Mouse (Mus musculus) megakaryocyte, adult 5-6 weeks (primary cell): ENCODE measurements at regions not wholly inside any gene's neighbourhood (a gene's known extent, or its start where the extent isn't known, plus 50 kb on each side); places are given as distances from the start of the nearest gene placed in this dataset.
A peak's percentile ranks its signal among the peaks of the same experiment; 100 is the strongest.

Experiments
- ATAC-seq: 2 replicates; pipeline ENCODE4 v1.8.0; 2016; ENCODE audit warnings: mild to moderate bottlenecking, inconsistent platforms; ENCODE audit not compliant: poor library complexity, severe bottlenecking

DNA sequence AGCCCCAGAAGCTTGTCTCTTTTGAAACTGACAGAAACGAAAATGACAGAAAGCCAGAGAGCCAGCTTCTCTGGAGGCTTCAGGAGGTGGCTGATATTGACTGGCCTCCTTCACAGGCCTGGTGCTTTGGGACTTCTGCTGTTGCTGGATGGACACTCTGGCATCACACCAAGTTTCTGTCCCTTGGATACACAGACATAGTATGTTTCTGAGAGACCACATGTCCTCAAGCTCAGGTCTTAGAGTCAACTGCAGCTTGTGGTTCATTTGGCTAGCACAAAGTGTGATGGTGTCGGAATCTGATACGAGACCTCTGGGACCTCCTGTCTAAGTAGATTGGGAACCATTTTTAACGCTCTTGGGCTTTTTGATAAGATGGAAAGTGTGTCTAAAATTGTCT is 502.0 kb downstream of the Sqor start:
- no peak for ATAC-seq

DNA sequence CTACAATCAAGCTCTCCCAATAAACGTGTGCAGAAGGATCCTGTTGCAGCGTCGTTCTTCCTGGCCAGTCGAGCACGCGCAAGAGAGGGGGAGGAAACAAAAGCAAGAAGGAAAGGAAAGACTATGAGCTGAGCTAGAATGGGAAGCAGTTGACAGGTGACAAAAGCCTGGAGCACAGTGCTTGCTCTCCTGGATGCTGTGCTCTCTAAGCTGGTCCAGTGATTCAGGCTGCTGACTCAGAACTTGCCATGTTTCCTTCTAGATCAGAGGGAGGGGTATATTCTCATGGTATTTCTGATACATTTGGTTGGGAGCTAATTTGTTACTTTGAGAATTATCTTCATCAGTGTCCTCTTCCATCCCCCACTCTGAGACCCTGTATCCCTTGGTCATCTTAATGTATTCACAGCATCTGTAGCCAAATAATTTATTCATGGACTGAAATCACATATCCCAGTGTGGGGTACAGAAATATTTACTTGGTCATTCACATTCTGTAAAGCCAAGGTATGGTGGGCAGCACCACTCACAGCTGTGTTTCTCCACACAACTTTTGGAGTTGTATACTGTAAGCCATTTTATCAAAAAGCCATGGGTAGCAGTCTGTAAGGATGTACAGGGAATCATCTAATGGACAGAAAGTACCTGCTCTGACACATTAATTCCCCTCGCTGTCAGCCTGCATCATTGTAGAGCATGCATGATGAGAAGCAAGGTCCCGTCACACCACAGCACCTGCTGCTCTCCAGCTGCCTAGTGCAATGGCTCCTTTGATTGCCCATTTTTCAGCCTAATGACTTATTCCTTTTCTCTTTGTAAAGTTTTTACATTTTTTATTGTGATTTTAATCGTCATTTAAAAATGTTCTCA is 510.1 kb downstream of the Sqor start:
- ATAC-seq, result no peak

DNA sequence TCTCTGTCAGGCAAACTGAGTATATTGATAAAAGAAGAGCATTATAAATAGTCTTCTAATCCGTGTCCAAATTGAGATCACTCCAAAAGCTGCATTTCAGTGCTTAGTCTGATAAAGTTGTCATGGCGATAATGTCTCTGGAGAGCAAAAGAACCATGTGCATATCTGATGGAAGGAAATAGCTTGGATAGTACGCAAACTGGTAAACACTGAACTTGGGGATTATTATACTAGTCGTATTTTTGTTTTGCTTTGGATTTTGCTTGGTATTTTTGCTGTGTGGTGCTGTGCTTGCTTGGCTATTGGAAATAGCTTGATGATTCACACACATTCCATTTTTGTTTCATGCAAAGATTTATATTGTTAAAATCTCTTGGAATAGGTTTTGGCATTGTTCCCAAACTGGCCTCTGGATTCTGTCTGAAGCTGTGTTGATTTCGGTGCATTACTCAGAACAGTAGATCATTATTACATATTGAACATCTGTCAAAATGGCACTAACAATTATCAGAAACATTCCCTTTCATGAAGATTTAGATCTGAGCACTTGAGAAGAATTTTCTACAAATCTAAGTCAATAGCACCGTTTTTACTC is 510.8 kb downstream of the Sqor start:
- no peak for ATAC-seq

DNA sequence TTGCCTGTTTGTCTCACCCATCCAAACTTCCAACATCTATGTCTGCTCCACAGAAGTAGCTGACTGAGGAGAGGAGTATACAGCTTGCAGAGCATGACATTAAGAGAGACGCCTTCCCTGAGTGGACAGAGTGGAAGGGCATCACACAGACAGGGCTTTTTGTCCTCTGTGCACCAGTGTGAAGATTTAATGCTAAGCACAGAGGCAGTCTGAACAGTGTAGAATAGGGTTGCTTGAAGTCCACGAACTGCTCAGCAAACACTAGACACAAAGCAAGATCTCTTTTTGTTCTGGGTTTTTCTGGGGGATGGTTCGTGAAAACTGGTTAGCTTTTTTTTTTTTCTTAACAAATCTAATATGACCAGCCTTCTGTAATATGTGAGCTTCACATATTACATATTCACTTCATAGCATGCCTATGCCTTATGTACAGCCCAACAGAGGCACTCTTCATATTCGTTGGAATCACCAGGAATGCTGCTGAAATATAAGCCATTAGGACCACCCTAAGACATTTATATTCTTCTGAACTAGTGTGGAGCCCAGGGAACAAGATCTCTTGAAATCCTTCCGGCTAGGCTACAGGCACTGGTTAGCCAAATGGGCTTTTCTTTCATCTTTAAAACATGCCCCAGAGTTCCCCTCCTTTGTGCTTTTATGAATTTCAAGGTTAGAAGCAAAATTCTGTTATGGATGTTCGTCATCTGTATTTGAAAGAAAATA is 546.7 kb downstream of the Sqor start:
- ATAC-seq, result no peak

DNA sequence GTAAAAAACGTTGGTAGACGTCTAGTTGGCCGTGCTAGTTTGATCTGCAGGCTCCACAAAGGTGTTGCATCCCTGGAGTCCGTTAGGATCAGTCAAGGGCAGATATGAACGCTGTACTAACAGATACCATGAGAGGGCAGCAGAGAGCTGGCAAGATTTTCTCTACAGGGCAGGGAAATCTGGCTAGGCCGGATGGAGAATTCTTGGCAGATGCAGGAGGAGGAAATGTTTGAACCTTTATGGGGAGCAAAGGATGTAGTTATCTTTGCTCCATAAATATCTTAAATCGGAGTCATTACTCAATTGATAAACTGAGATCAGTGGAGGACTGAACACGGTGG is 547.2 kb downstream of the Sqor start:
- ATAC-seq, result peak; percentile 62; the same call in 1 of the 2 replicates

DNA sequence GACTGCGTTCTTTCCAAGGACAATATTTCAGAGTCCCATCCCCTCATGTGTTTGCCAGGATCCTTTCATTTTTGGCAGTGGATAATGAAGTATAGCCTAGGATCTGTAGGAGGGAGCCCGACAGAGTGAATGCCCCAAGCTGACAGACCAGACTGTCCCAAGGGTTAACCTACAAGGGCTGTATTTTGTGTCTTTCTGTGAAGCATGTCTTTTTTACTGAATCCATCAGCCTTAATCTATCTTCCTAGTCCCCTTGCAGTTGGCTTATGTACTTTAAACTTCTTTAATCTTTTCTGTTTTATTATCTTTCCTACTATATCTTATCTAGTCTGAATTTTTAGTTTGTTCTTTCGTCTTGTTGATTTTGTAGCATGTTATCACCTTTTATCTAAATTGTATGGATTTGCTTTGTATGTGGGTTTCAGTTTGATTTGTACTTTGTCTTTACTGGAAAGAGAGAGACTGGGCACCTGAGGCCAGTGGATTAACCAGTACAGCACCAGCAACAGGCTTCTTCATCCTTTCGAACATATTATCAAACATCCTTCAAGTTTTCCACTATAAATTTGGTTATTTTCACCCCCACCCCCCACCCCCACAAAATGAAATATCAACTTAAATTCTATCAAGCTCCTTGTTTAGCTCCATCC is 555.5 kb downstream of the Sqor start:
- no peak for ATAC-seq

DNA sequence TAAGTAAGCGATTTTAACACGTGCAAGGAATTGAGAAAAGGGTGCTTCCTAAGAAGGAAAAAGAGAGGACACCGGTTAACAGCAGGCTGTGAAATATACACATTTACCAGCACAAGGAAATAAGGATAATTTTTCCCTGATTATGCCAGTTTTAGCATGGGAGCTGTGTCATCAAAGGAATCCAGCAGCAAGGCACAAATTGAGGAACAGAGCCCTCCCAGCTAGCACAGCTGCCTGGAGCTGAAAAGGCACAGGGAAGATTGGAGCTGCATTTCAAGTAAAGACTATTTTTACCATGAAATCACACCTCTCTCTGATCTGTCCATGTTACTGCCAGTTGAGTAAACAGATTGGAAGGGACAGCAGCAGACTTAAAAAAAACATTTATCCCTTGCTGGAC is 558.7 kb downstream of the Sqor start:
- ATAC-seq, result no peak

DNA sequence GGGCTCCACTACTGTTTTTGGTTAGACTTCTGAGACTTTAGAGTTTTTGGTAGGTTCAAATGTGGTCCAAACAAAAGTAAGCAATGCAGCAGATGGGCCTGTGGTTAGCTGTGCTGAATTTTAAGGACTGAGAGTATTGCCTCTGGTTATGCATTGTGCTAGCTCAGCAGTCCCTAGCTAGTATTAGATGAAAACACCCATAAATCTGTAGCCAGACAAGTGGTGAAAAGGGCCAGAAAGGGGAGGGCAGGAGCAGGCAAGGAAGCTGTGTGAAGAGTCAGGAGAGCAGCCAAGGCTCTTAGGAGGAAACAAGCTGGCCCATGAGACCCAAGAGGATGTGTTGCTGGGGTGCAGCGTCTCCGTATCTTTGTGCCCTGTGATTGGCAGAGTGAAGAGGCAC is 559.9 kb downstream of the Sqor start:
- no peak for ATAC-seq

DNA sequence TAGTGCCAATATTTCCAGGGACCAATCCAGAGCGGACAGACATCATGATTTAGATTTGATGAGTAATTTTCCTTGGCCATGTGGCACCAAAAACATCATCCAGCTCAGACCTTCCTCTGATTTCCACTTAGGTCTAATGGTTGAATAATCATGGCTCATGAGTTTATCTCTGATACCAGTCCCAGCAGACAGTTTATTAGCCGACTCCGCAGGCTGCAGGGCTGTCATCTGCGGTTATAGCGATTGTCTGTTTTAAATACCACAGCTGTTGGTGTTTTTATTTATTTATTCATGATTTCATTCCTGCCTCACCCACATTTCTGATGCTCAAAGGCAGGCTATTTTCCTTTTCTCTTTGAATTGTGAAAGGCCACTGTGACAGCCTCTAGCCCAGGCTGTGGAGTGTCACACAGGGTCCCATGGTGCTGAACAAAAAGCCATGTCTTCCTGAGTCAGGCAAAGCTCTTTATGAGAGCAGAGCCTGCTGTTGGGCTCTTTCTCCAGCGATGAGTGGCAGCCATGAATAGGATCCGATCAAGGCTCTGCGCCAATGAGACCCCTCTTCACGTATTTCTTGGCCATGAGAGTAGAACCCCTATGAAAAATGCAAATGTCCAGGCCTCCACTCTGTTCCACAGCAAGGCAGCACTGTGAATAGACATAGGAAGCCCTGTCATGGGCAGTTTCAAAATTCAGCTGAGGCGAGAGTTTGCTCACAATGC is 584.7 kb downstream of the Sqor start:
- ATAC-seq, result no peak

DNA sequence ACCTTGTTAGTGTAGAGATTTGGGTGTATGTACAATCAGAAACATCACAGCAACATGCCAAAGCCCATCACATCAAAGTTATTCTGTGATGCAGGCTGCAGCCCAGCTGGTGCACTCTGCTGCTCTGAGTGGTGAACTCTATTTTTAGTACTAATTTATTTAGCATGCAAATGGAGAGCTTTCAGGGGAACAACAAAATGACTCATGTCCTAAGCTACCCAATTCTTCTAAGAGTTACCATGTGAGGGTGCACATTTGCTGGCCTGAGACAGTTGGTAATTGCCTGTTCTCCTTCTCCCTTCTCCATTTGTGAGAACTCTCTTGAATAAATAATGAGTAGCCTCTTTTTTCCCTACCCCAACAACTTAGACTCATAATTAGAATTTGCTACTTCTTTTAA is 599.2 kb downstream of the Sqor start:
- no peak for ATAC-seq

DNA sequence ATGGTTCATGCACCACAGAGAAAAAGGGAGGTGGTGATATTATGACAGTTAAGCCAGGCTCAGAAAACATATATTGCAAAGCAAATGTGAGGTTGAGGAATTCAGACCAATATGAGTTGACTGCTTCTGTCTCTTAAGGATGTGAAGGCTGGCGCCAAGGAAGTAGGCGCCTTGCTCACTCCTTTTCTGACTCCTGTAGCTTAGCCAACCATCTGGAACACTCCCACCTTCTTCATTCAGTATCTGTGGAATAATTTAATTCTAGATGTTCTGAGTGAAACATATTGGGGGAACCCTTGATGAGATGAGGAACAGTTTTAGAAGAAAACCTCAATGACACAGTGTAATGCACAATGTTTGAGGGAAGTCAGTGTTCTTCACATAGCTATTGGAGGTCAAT is 601.5 kb downstream of the Sqor start:
- no peak for ATAC-seq

DNA sequence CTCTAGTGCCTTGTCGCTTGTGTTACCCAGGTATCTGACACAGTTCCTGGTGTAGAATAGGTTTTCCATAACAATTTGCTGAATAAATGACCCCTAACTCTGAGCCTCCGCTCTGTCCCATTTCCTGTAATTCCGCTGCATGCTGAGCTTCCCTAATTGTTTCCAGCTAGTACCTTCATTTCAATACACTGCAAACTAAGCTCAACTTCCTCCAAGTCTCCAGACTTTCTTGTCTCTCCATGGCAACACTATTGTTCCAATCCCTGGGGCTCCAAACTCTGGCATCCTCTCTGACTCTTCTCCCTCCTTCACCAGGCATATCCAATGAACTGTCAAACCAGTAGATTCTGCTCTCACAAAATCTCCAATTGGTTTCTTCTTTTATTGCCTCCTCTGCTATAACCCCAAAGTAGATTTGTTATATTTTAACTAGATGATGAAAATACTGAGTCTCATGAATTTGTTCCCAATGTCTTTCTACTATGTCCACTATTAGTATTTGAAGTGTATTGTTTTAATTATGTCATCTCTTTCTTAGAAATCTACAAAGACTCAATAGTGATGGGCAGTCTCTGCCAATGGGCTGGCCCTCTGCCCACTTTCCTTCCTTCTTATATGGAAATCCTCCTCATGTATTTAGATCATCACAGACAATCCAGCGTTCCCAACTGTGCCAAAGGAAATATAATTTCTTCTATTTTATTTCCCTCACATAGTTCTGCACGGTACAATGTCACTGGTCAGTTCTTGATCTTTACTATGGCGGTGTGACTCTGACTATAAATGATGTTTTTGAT is 620.8 kb downstream of the Sqor start:
- no peak for ATAC-seq

DNA sequence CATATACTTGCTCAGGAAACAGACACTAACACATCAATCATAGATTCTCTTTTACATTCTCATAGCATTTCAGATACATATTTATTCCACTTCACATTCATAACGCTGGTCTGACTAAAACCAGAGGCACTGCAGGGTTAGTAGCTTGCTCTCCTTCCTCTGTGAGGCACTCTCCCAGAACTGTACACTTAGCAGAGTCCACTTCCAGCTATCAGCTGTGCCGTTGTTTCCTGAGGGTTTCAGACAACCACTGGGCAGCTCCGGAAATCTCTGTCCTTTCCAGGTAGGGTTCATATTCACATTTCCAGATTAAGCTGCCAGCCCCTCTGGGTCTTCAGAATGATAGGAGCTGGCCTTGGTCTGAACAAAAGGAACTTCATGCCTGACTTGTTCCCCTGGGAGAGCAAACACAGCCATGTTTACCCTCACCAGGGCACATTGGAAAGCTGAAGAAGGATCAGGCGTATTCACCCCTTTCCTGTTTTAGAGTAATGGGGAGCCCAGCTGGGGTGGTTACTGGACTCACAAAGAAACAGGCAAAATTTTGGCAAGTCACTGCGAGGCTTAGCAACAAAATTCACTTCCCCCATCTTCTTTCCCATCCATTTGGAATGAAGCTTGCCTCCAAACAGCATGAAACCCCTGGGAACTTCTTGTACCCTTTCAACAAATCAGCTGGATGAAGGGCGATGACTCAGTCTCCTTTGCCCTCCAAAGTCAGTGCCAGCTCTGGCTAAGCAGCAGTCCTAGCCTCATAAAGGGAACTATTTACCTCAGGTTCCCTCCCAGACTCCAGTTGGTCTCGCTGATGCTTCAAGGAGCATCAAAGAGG is 622.0 kb downstream of the Sqor start:
- ATAC-seq, result no peak

DNA sequence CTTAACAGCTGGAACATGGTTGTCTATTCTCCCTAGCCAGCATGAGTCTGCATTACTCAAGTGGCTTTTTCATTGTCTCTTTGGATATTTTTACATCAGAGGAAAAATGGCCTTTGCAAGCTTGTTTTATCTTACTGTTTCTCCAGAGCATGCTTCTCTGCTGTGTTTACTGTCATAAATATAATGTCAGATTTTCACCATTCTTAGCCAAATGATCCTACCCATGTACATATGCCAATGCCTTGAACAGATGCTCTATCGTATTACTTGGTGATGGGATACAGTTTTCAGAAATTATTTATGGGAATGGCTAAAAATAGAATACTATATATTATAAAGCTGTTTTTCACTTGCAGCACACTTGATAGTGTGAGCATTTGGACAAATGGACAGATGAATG is 625.9 kb downstream of the Sqor start:
- ATAC-seq, result no peak

DNA sequence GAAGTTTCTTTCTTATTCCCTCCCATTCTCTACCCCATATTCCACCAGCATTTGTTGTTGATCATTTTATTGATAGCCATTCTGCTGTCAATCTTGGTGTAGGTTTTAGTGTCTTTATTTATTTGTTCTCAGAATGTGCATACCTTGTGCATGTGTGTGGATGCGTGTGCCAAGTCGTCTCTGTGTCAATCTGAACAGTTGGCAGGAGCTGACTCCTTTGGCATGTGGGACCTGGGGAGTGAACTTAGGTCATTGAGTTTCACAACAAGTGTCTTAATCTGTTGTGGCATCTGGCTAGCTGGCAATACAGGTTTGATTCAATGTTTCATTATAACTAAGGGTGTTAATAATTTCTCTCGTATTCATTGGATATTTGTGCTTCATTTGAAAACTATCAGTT is 629.3 kb downstream of the Sqor start:
- ATAC-seq, result no peak

DNA sequence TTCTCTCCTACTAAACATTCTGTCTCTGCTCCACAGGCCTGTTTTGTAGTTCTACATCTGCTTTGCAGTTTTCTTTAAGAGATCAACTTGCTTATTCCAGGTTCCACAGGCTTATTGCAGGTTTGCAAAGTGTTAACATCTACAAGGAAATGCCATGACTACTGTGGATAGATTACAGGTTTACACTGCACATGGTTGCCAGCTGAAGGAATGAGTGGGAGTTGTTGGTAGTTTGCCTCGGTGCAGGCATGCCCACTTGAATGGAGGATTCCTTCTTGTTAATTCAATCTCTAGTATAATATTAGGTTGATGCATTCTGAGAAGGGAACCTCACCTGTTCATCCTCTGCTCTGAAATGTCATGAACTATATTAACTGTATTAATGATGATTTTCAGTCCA is 632.5 kb downstream of the Sqor start:
- ATAC-seq, result no peak

DNA sequence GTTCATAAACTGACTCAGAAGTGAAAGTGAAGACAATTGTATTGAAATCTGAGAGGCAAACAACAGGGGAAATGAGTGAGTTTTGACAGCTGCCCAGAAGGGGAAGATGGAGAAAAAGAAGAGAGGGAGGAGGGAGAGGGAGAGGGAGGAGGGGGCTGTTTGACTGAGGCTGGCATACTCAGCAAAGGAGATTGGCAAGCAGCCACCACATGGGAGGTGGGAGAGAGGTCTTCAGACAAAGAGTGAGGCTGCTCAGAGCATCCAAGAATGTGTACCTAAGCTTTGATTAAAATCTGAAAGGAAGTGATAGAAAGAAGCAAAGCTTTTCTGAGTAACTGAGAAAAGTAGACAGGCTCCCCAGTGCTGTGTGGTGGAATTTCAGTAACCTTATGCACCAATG is 636.0 kb downstream of the Sqor start:
- no peak for ATAC-seq

DNA sequence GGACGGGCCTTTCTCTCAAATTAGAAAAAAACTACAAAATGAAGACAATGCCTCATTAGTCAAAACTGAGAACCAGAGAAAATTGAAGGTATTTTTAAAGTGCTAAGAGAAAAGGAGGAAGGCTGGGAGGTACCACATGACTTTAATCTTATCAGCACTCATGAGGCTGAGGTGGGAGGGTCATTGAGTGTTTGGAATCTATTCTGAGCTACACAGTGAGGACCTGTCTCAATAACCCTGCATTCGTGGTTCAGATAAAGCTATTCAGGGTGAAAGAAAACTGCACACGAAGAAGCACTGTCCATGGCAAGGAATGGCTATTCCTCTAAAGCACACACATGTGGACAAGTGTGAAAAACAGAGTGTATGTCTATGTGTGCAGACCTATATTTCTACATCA is 644.0 kb downstream of the Sqor start:
- ATAC-seq, result no peak

DNA sequence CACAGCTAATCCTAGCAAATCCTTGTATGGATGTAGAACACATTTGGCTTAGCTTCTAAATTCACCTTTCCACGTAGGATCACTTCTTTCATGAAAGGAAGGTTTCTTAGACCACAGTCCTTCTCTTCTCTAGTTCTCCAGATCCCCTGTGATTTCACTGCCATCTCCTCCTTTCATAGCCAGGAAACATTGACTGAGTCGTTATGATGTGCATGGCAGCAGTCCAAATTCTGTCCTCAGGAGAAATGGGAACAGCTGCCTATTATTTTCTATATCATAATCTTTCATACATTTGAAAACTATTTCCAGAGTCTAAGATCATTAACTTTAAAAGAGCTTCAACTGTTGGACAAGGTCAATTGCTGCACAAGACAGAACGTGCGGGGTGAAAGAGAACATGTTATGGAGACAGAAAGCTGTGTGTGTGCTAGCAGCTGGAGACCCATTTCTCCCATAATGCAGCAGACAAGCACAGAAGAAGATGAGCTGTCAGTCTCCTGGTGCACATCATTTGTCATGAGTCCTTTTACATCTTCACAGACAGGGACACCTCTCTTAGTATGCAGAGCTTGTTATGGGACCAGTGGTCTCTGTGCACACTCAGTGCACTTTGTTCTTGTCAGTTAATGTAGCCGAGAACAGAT is 631.6 kb upstream of the Sema6d start:
- no peak for ATAC-seq
